Mouse (Mus musculus): ENCODE results near the gene Hspg2. TPM values are rescaled to one million over a fixed set of nuclear protein-coding genes. Genes with fewer than 3 reads are reported as not detected.

Hspg2 gene
- polyA plus RNA-seq, 1 experiment, result 147 TPM

DNA sequence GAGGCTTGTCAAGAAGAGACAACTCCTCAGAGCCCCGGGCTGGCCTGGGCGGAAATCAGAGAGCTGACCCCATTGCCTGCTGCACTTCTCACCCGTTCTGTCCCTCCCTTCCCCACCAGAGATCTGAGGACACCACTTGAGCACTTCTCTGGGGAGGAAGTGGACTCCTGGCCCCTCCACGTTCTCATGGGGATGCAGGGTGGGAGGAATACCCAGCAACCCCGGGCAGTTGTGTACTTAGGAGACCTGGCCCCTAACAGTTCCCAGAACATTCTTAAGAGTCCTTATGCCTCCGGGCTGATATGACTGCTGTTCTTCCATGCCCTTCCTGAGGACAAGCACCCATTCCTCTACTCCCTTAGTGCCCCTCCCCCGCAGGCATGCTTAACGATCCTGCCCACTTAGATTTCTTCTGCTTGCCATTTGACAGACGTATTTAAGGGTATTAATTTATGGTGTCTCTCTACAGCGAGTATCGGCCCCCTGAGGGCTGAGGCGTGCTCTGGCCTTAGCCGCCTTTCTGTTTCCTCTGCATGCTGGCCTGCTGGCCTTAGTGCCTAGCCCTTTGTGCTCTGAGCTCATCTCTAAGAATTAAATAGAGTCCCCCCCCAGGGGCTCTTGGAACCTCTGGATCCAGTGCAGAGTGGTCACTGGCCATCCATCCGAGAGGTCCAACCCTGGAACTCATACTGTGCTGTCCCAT lies 16.8 kb downstream of the Hspg2 start:
- H3K9ac ChIP-seq (ENCODE audit: low read depth, poor library complexity, severe bottlenecking), result no peak overlapping the region
- H3K27ac ChIP-seq (ENCODE audit: insufficient read depth, low read length), result no peak overlapping the region

GRCm38 (mm10) chr4:137486081-137487014 lies 17.8 kb downstream of the Hspg2 start:
- Histone ChIP-seq H3K36me3 (ENCODE audit: control insufficient read depth, insufficient read depth, low read length, poor library complexity, severe bottlenecking) (peaks cover 3% of the 10 kb centered on the region; the same call in 1 of the 2 replicates), H3K4me1 (ENCODE audit: control insufficient read depth, insufficient read depth, low read length) (peaks cover 26% of the 10 kb centered on the region), H3K27me3 (ENCODE audit: control insufficient read depth, insufficient read depth, low read length, poor library complexity, severe bottlenecking) (no peaks in the 10 kb centered on the region), H3K9me3 (replicated peaks; ENCODE audit: control insufficient read depth, insufficient read depth, low read length, poor library complexity, severe bottlenecking) (no peaks in the 10 kb centered on the region), H3K9ac (ENCODE audit: low read depth, poor library complexity, severe bottlenecking) (no peak overlapping the region), H3K4me3 (ENCODE audit: low read depth, low read length) (no peak overlapping the region), H3K27ac (ENCODE audit: insufficient read depth, low read length) (no peak overlapping the region)
- no peak for TF ChIP-seq POLR2A (IDR thresholded peaks at IDR 0.05; ENCODE audit: insufficient read depth, low read length)
- no peak for TF ChIP-seq EP300 (IDR thresholded peaks at IDR 0.05; ENCODE audit: insufficient read depth, low read depth, low read length)
- no peak for TF ChIP-seq CTCF (IDR thresholded peaks at IDR 0.05; ENCODE audit: low read depth, low read length)

More for the DNA sequence above, 16.8 kb downstream of the Hspg2 start:
- Histone ChIP-seq H3K36me3 (ENCODE audit: control insufficient read depth, insufficient read depth, low read length, poor library complexity, severe bottlenecking) (no peaks in the 10 kb centered on the region), H3K27me3 (ENCODE audit: control insufficient read depth, insufficient read depth, low read length, poor library complexity, severe bottlenecking) (no peaks in the 10 kb centered on the region), H3K4me3 (ENCODE audit: low read depth, low read length) (no peak overlapping the region), H3K9me3 (replicated peaks; ENCODE audit: control insufficient read depth, insufficient read depth, low read length, poor library complexity, severe bottlenecking) (no peaks in the 10 kb centered on the region), H3K4me1 (ENCODE audit: control insufficient read depth, insufficient read depth, low read length) (peaks cover 31% of the 10 kb centered on the region)
- TF ChIP-seq POLR2A (IDR thresholded peaks at IDR 0.05; ENCODE audit: insufficient read depth, low read length), result no peak
- TF ChIP-seq CTCF (IDR thresholded peaks at IDR 0.05; ENCODE audit: low read depth, low read length), result no peak
- no peak for TF ChIP-seq EP300 (IDR thresholded peaks at IDR 0.05; ENCODE audit: insufficient read depth, low read depth, low read length)

- Histone ChIP-seq H3K9ac (ENCODE audit: low read depth, poor library complexity, severe bottlenecking) (no peak overlapping the region; the same call in 1 of the 2 replicates), H3K27ac (ENCODE audit: insufficient read depth, low read length) (no peak overlapping the region), H3K4me3 (ENCODE audit: low read depth, low read length) (no peak overlapping the region), H3K4me1 (ENCODE audit: control insufficient read depth, insufficient read depth, low read length) (peaks cover 22% of the 10 kb centered on the region), H3K27me3 (ENCODE audit: control insufficient read depth, insufficient read depth, low read length, poor library complexity, severe bottlenecking) (no peaks in the 10 kb centered on the region), H3K36me3 (ENCODE audit: control insufficient read depth, insufficient read depth, low read length, poor library complexity, severe bottlenecking) (peaks cover 3% of the 10 kb centered on the region; the same call in 1 of the 2 replicates), H3K9me3 (replicated peaks; ENCODE audit: control insufficient read depth, insufficient read depth, low read length, poor library complexity, severe bottlenecking) (no peaks in the 10 kb centered on the region)
- TF ChIP-seq POLR2A (IDR thresholded peaks at IDR 0.05; ENCODE audit: insufficient read depth, low read length) (no peak), CTCF (IDR thresholded peaks at IDR 0.05; ENCODE audit: low read depth, low read length) (no peak), EP300 (IDR thresholded peaks at IDR 0.05; ENCODE audit: insufficient read depth, low read depth, low read length) (no peak)
Measured at GRCm38 (mm10) chr4:137487286-137488000, 18.9 kb downstream of the Hspg2 start.

DNA sequence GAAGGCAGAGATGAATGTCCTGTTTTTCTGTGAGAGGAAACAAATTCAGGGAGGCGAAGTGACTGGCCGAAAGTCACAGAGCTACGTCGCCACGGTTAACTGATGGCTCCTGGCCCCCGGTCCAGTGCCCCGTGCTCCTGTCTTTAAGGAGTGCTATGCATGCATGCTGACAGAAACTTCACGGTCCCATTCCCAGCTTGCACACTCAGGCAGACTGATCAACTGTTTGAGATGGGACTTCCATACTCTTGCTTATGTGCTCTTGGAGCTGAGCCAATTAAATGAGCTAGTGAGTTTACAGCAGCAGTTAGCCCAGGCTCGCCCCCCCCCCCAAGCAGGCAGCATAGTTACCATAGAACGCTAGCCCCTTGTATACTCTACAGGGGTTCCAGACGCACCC lies 19.5 kb downstream of the Hspg2 start:
- Histone ChIP-seq H3K27ac (ENCODE audit: insufficient read depth, low read length) (peak overlapping the region; percentile 4), H3K4me1 (ENCODE audit: control insufficient read depth, insufficient read depth, low read length) (peaks cover 23% of the 10 kb centered on the region), H3K9ac (ENCODE audit: low read depth, poor library complexity, severe bottlenecking) (no peak overlapping the region), H3K36me3 (ENCODE audit: control insufficient read depth, insufficient read depth, low read length, poor library complexity, severe bottlenecking) (peaks cover 3% of the 10 kb centered on the region; the same call in 1 of the 2 replicates), H3K9me3 (replicated peaks; ENCODE audit: control insufficient read depth, insufficient read depth, low read length, poor library complexity, severe bottlenecking) (no peaks in the 10 kb centered on the region), H3K27me3 (ENCODE audit: control insufficient read depth, insufficient read depth, low read length, poor library complexity, severe bottlenecking) (no peaks in the 10 kb centered on the region), H3K4me3 (ENCODE audit: low read depth, low read length) (no peak overlapping the region)
- TF ChIP-seq POLR2A (IDR thresholded peaks at IDR 0.05; ENCODE audit: insufficient read depth, low read length) (no peak), EP300 (IDR thresholded peaks at IDR 0.05; ENCODE audit: insufficient read depth, low read depth, low read length) (no peak), CTCF (IDR thresholded peaks at IDR 0.05; ENCODE audit: low read depth, low read length) (no peak)

DNA sequence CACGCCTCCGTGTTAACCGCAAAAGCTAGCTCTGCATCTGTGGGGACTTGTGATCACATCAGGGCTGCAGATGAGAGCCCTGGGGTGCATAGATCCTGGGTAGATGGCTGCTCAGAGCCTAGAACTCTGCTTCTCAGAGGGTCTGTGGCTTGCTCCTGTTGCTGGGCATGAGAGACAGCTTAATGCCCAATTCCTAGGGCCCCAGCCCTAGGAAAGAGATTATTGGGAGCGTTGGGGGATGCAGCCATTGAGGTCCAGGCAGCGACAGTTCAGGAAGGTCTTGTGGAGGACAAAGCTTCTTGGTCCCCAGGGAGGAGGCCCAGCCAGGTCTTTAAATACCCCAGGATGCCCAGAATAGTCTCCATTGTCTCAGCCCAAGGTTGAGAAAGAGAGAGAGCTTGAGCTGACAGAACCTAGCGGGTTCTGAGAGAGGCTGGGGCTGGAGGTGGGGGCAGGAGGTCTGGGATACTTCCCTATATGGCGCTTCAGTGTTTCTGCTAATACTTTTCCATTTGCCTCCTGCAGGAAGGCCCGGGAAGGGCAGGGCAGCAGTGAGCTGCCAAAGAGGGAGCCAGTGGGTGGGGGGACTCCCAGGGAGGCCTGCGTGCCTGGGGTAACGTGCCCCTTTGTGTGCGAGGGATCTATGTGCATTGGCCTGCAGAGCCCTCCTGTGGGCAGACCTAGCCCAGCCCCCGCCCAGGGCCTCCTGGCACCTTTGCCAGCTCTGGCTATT lies 20.2 kb downstream of the Hspg2 start:
- Histone ChIP-seq H3K9ac (ENCODE audit: low read depth, poor library complexity, severe bottlenecking) (no peak overlapping the region), H3K36me3 (ENCODE audit: control insufficient read depth, insufficient read depth, low read length, poor library complexity, severe bottlenecking) (peaks cover 3% of the 10 kb centered on the region; the same call in 1 of the 2 replicates), H3K9me3 (replicated peaks; ENCODE audit: control insufficient read depth, insufficient read depth, low read length, poor library complexity, severe bottlenecking) (no peaks in the 10 kb centered on the region), H3K27me3 (ENCODE audit: control insufficient read depth, insufficient read depth, low read length, poor library complexity, severe bottlenecking) (no peaks in the 10 kb centered on the region), H3K27ac (ENCODE audit: insufficient read depth, low read length) (peak overlapping the region; percentile 4), H3K4me1 (ENCODE audit: control insufficient read depth, insufficient read depth, low read length) (peaks cover 25% of the 10 kb centered on the region), H3K4me3 (ENCODE audit: low read depth, low read length) (no peak overlapping the region)
- TF ChIP-seq CTCF (IDR thresholded peaks at IDR 0.05; ENCODE audit: low read depth, low read length) (peak; percentile 0), EP300 (IDR thresholded peaks at IDR 0.05; ENCODE audit: insufficient read depth, low read depth, low read length) (no peak)
